Mouse (Mus musculus): ENCODE results near the gene Dusp18. TPM values are rescaled to one million over a fixed set of nuclear protein-coding genes. Genes with fewer than 3 reads are reported as not detected.

Dusp18 gene
- polyA plus RNA-seq, 1 experiment from 2014 or later: 13.6 TPM

DNA sequence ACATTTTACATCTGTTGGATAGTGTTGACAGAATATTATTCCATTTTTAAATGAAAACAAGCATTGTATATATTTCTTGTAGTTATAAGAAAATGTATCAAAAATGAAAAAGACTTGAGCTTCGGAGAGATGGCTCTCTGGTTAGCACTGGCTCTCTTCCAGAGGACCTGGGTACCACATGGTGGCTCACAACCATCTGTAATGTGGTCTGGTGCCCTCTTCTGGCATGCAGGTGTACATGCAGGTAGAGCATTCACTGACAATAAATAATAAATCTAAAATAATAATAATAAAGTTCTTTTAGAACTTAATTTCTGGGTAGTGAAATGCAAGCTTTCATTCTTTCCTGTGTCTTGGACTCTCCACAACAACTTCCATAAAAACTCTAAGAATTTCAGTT, 23.7 kb downstream of the Dusp18 start:
- H3K4me3 ChIP-seq: no peak overlapping the region
- H3K36me3 ChIP-seq: peaks cover 32% of the 10 kb centered on the region
- H3K27ac ChIP-seq: no peak overlapping the region
- 55% methylated on average over 1 of the region's 1 CpGs for WGBS
- no peak for DNase-seq (ENCODE audit: low spot score)
- H3K27me3 ChIP-seq (ENCODE audit: insufficient read depth, poor library complexity, severe bottlenecking): no peaks in the 10 kb centered on the region
- H3K9me3 ChIP-seq: no peaks in the 10 kb centered on the region
- peaks cover 15% of the 10 kb centered on the region for H3K4me1 ChIP-seq

DNA sequence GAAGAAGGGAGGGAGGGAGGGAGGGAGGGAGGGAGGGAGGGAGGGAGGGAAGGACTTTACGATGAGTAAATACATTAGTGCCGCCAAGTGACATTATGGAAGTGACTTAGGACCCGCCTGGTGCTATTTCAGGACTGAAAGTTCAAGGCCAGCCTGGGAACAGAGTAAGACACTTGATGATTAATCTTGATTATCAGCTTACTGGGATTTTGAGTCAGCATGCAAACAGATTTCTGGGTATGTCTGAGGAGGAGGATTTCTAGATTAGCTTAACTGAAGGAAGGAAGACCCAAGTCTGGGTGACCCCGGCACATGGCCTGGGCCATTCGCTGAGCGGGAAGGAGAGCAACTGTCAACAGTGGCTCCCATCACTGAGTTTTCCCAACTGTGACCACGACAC, 25.4 kb downstream of the Dusp18 start:
- Histone ChIP-seq H3K9me3 (no peaks in the 10 kb centered on the region), H3K27ac (no peak overlapping the region), H3K36me3 (peaks cover 49% of the 10 kb centered on the region), H3K27me3 (ENCODE audit: insufficient read depth, poor library complexity, severe bottlenecking) (no peaks in the 10 kb centered on the region), H3K4me1 (peaks cover 6% of the 10 kb centered on the region), H3K4me3 (no peak overlapping the region)
- 86% methylated on average over 7 of the region's 7 CpGs for WGBS
- DNase-seq (ENCODE audit: low spot score): no peak

DNA sequence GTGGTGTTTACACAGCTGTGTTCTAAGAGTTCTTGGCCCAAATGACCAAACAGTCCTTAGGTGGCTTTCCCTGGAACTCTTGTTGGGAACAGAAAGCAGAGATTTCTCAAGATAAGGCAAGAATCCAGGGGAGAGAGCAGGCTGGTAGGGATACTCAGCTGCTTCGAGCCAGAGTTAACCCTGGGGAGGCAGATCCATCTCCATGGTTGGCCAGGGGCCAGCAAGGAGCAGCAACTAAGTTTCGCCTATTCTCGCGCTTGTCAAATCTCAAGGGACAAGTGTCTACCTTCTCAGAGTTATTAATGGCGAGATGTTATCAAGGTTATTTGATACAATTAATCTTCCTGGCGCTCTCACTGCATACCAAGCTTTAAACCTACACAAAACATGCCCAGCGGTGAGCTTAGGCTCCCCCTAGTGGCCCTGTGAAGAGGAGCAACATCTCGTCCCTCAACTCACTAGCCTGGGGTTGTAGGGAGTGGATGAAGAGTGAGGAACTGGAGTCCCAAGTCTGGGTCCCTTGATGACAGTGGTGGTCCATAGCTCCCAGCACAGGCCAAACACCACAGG, 26.3 kb downstream of the Dusp18 start:
- no peaks in the 10 kb centered on the region for H3K9me3 ChIP-seq
- H3K27me3 ChIP-seq (ENCODE audit: insufficient read depth, poor library complexity, severe bottlenecking): no peaks in the 10 kb centered on the region
- no peaks in the 10 kb centered on the region for H3K4me1 ChIP-seq
- no peak overlapping the region for H3K4me3 ChIP-seq
- 36% methylated on average over 8 of the region's 8 CpGs for WGBS
- no peak overlapping the region for H3K27ac ChIP-seq
- no peak for DNase-seq (ENCODE audit: low spot score)
- H3K36me3 ChIP-seq: peaks cover 57% of the 10 kb centered on the region

DNA sequence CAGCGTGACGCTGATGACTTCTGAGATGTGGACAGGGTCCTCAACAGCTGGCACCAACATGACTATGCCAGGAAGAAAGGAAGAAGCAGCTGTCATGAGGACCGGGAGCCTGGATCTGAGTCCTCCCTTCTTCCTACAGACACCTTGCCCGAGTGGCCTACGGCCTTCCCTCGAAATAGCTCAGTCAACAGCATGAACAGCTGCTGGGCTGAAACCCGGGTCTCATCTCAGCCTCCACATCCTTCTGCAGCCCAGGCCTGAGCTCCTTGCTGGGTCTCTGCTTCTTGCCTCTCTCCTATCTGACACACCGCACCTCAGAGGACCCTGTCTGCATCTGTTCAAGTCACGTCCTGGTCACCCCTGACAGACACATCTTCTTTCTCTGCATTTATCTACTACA, 27.1 kb downstream of the Dusp18 start:
- 87% methylated on average over 9 of the region's 9 CpGs for WGBS
- no peak overlapping the region for H3K4me3 ChIP-seq
- no peaks in the 10 kb centered on the region for H3K27me3 ChIP-seq (ENCODE audit: insufficient read depth, poor library complexity, severe bottlenecking)
- H3K27ac ChIP-seq: no peak overlapping the region
- H3K9me3 ChIP-seq: no peaks in the 10 kb centered on the region
- no peaks in the 10 kb centered on the region for H3K4me1 ChIP-seq
- DNase-seq (ENCODE audit: low spot score): no peak
- peaks cover 58% of the 10 kb centered on the region for H3K36me3 ChIP-seq

DNA sequence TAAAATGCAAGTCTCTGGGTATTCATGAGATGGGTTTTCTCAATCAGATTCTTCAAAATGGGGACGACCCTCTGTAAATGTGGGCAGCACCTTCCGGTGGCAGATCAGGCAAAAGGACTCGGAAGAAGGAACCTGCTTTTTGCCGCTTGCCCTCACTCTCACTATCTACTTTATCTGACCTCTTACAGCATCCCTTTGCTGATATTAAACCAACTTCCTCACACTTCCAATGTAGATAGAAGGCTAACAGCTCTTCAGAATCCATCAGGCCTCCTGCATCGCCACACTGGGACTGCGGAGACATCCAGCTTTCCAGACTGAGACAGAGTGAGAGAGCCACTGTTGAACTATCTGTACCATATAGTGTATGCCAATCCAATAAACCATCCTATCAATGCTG, 27.7 kb downstream of the Dusp18 start:
- H3K9me3 ChIP-seq: no peaks in the 10 kb centered on the region
- H3K36me3 ChIP-seq: peaks cover 52% of the 10 kb centered on the region
- DNase-seq (ENCODE audit: low spot score): no peak
- H3K4me1 ChIP-seq: no peaks in the 10 kb centered on the region
- H3K27me3 ChIP-seq (ENCODE audit: insufficient read depth, poor library complexity, severe bottlenecking): no peaks in the 10 kb centered on the region
- no peak overlapping the region for H3K27ac ChIP-seq
- 91% methylated on average over 6 of the region's 6 CpGs for WGBS
- no peak overlapping the region for H3K4me3 ChIP-seq

DNA sequence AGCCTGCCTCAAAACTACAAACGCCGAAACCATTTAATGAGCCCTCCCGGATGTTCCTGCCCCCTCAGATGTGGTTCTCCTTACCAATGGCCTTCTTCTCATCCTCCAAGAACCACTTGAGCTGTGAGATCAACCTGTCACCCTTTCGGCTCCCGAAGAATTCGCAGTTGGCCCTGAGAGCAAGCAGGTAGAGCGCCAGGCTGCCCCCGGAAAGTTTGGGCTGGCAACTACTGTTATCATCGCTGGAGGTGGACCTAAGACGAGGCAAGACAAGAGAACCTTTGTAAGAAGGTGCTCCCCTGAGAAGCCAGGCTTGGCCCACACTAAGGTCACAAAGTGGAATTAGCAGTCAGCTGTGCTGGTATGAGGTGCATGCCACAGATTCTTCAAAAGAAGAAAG, 30.9 kb downstream of the Dusp18 start:
- WGBS: 89% methylated on average over 10 of the region's 10 CpGs
- no peak overlapping the region for H3K4me3 ChIP-seq
- H3K36me3 ChIP-seq: peaks cover 49% of the 10 kb centered on the region
- peaks cover 2% of the 10 kb centered on the region; the same call in 1 of the 2 replicates for H3K4me1 ChIP-seq
- H3K27me3 ChIP-seq (ENCODE audit: insufficient read depth, poor library complexity, severe bottlenecking): no peaks in the 10 kb centered on the region
- H3K27ac ChIP-seq: no peak overlapping the region
- DNase-seq (ENCODE audit: low spot score): no peak
- H3K9me3 ChIP-seq: no peaks in the 10 kb centered on the region

DNA sequence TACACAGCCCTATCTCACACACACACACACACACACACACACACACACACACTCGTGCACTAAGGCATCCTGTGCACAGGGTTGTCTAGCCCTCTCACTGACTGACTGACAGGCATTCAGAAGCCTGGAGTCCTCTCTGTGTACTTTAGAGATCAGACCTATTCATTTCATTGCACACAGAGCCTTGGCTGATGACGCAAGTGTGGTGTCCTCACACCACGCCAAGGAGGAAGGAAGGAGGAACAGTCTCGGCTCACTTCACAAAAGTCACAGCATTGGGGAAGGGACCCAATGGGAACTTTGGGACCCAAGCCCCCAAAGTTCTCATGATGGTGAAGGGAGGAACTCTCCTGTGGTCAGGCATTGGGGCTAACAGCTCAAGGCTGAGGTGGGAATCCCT, 35.0 kb downstream of the Dusp18 start:
- peaks cover 16% of the 10 kb centered on the region for H3K4me1 ChIP-seq
- peak; percentile 67 for DNase-seq (ENCODE audit: low spot score)
- no peaks in the 10 kb centered on the region for H3K27me3 ChIP-seq (ENCODE audit: insufficient read depth, poor library complexity, severe bottlenecking)
- H3K9me3 ChIP-seq: no peaks in the 10 kb centered on the region
- no peak overlapping the region for H3K27ac ChIP-seq
- peaks cover 15% of the 10 kb centered on the region for H3K36me3 ChIP-seq
- WGBS: 68% methylated on average over 4 of the region's 4 CpGs
- no peak overlapping the region for H3K4me3 ChIP-seq

DNA sequence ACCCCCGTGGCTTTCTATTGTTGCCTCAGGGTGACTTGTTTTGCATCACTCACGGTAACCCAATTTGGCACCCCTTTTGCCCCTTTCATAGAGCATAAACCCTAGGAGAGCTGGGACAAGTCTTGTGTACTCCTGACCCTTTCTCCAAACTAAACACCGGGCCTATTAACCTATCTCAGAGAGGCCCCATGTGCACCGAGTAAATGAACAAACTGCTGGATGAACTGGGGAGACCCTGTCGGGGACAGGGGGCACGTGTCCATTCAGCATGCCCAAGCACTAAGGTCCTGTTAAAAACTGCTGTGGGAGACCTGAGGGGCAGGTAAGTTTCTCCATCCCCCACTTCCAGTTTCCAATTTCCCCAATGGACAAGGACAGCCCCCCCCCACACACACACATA, 35.9 kb downstream of the Dusp18 start:
- H3K4me1 ChIP-seq: peaks cover 16% of the 10 kb centered on the region
- DNase-seq (ENCODE audit: low spot score): no peak
- no peaks in the 10 kb centered on the region for H3K27me3 ChIP-seq (ENCODE audit: insufficient read depth, poor library complexity, severe bottlenecking)
- peak overlapping the region; percentile 90 for H3K27ac ChIP-seq
- H3K9me3 ChIP-seq: no peaks in the 10 kb centered on the region
- peaks cover 6% of the 10 kb centered on the region for H3K36me3 ChIP-seq
- peak overlapping the region; percentile 78 for H3K4me3 ChIP-seq
- 33% methylated on average over 6 of the region's 6 CpGs for WGBS

DNA sequence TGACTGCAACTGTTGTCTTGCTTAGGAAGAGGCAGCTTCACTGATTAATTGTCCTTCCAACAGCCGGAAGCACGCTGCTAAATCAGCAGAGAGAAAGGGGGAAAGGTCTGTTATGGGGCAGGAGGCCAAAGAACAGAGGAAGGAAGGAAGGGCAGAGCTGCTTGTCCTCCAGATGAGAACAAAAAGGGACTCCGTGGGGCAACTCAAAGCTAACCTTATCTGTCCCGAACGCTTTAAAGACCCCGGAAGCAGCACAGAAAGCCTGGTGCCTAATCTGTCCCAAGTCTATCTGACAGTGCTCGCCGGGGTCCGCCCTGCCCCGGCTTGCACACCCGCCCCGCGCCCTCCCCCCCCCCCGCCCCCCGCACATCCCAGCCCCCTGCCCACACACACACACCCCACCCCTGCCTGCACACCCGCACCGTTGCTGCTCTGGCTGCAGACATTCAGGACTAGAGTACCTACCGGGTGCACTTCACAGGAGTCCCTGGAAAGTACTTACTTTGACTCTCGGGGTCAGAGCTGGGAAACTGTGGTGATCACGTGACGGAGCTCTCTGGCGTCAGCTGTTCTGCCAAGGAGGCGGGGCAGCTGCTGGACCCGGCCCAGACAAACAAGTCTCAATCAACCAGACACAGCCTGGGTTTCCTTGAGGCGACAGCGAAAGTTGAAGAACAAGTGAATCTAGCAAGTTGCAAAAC, 36.6 kb downstream of the Dusp18 start, which contains the start of gene Tcn2:
TSS of gene Tcn2 (minus strand) at position 649 of the 701 bp plus-strand sequence.
- WGBS: under 1% methylated on average over 24 of the region's 26 CpGs
- peaks cover 16% of the 10 kb centered on the region for H3K4me1 ChIP-seq
- peak within 1 kb of the TSS; percentile 90 for H3K27ac ChIP-seq
- H3K27me3 ChIP-seq (ENCODE audit: insufficient read depth, poor library complexity, severe bottlenecking): no peaks in the 10 kb centered on the region
- H3K36me3 ChIP-seq: 0 out of 2 replicates have a peak, but pooled peaks cover 3% of the 10 kb centered on the region
- peak; percentile 93 for DNase-seq (ENCODE audit: low spot score)
- H3K9me3 ChIP-seq: no peaks in the 10 kb centered on the region
- peak within 1 kb of the TSS; percentile 78 for H3K4me3 ChIP-seq

DNA sequence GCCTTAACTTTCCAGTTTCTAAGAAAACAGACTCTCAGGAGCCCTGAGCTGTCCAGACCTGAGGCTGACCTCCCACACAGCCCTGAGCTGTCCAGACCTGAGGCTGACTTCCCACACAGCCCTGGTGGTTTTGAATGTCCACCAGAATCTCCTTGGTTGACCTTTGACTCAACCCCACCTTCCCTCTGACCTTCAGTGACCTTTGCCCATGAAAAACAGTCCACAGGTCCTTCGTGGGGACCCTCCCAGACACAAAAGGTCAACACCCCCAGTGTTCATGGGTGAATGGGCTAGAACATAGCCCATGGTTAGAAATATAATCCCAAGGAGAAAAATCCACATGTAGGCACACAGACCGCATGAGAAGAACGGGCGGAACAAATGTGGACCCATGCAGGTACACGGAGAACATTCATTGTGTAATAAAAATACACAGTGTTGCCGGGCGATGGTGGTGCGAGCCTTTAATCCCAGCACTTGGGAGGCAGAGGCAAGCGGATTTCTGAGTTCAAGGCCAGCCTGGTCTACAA, 38.8 kb downstream of the Dusp18 start:
- DNase-seq (ENCODE audit: low spot score): peak; percentile 52
- Histone ChIP-seq H3K4me3 (no peak overlapping the region), H3K27ac (no peak overlapping the region), H3K36me3 (no peaks in the 10 kb centered on the region), H3K27me3 (ENCODE audit: insufficient read depth, poor library complexity, severe bottlenecking) (0 out of 2 replicates have a peak, but pooled peaks cover 4% of the 10 kb centered on the region), H3K4me1 (peaks cover 16% of the 10 kb centered on the region), H3K9me3 (no peaks in the 10 kb centered on the region)
- WGBS: 90% methylated on average over 9 of the region's 9 CpGs

DNA sequence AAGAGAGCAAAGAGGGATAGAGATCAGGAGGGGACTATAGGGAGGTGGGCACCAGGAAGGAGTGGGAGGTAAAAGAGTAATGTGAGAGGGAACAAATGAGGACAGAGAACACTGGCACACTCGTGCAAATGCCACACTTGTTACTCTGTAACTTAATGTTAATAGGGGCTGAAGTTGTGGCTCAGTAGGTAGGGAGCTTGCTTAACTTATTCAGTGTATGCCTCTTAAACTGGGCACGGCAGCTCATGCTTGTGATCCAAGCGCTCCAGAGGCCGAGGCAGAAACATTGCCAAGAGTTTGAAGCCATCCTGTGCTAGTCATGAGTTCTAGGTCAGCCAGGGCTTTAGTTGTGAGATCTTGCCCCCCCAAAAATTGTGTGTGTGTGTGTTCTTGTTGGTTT, 40.1 kb downstream of the Dusp18 start:
- DNase-seq (ENCODE audit: low spot score): no peak
- Histone ChIP-seq H3K27me3 (ENCODE audit: insufficient read depth, poor library complexity, severe bottlenecking) (0 out of 2 replicates have a peak, but pooled peaks cover 4% of the 10 kb centered on the region), H3K4me3 (no peak overlapping the region), H3K4me1 (peaks cover 16% of the 10 kb centered on the region), H3K9me3 (no peaks in the 10 kb centered on the region), H3K36me3 (no peaks in the 10 kb centered on the region), H3K27ac (no peak overlapping the region)
- 72% methylated on average over 4 of the region's 4 CpGs for WGBS

DNA sequence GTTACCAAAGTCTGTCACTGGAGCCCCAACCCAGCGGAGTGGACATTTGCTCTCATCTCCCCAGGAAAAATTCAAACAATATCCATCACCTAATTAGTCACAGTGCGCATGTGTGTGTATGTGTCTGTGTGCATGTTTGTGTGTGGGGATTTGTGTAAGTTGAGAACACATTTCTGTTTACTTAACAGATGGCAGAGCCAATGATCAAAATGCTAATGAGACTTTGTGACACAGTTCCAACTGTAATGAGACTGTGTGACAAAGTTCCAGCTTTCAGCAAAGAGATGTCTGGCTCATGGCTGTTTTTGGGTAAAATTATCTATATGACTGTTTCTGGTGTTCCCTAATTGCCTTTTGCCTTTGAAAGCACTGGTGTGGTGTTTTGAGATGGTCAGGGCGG, 41.3 kb downstream of the Dusp18 start:
- Histone ChIP-seq H3K4me1 (peaks cover 9% of the 10 kb centered on the region), H3K4me3 (no peak overlapping the region), H3K27ac (no peak overlapping the region), H3K36me3 (no peaks in the 10 kb centered on the region), H3K9me3 (no peaks in the 10 kb centered on the region), H3K27me3 (ENCODE audit: insufficient read depth, poor library complexity, severe bottlenecking) (0 out of 2 replicates have a peak, but pooled peaks cover 4% of the 10 kb centered on the region)
- WGBS: 81% methylated on average over 3 of the region's 3 CpGs
- no peak for DNase-seq (ENCODE audit: low spot score)

DNA sequence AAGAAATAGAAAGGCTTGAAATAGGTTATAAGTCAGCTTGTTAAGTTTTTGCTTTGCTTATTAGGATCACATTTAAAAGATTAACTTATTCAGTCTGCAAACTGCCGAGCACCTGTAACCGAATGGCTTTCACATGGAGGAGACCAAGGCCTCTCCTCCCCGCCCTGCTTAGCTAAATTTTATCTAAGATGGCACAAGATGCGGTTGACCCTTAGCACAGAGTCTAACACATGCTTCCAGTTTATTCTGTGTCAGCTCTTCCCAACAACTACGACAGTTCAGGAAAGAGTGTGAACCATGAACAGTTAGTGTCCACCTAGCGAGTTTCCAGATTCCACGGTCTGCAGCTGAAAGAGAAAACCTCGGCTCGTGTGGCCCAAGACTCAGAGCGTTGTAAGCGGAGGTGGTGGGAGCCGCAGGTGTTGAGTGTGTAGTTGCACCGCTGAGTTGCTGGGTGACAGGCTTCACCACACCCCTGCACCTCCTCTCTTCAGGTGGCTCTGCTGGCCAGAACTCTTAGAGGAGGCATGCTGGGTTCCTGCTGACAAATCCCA, 42.4 kb downstream of the Dusp18 start:
- Histone ChIP-seq H3K4me1 (peaks cover 3% of the 10 kb centered on the region; the same call in 1 of the 2 replicates), H3K4me3 (no peak overlapping the region), H3K9me3 (no peaks in the 10 kb centered on the region), H3K27ac (no peak overlapping the region), H3K27me3 (ENCODE audit: insufficient read depth, poor library complexity, severe bottlenecking) (0 out of 2 replicates have a peak, but pooled peaks cover 4% of the 10 kb centered on the region), H3K36me3 (no peaks in the 10 kb centered on the region)
- no peak for DNase-seq (ENCODE audit: low spot score)
- WGBS: 66% methylated on average over 13 of the region's 13 CpGs

Data from heart, embryonic 10.5 days (tissue).